Mouse (Mus musculus) lung, postnatal 0 days (tissue): ENCODE results near the gene Wdr73. TPM values are rescaled to one million over a fixed set of nuclear protein-coding genes. Genes with fewer than 3 reads are reported as not detected.

Experiments used
- ATAC-seq: fragments of 200-750 bp; cut with Nextera tagmentation; 2 replicates; pipeline ENCODE4 v1.8.0; 2017; ENCODE audit warnings: moderate library complexity
- DNase-seq: peaks from one replicate; pipeline ENCODE4 v3.0.0-alpha.2; 2016; ENCODE audit warnings: low spot score
- H3K27ac ChIP-seq: fragments of 300-500 bp; sonication (generic); 2 replicates; pipeline ENCODE4 v1.5.1; 2014; ENCODE audit warnings: antibody characterized with exemption, mild to moderate bottlenecking, low read length, mixed read lengths
- H3K27me3 ChIP-seq: fragments of 300-500 bp; sonication (generic); replicated peaks from 2 replicates; pipeline ENCODE4 v1.6.1; 2014; ENCODE audit warnings: low read length, mixed read lengths; ENCODE audit not compliant: insufficient read depth
- H3K36me3 ChIP-seq: fragments of 300-500 bp; sonication (generic); 2 replicates; pipeline ENCODE4 v1.6.1; 2014; ENCODE audit warnings: low read length, mixed read lengths; ENCODE audit not compliant: insufficient read depth
- H3K4me1 ChIP-seq: fragments of 300-500 bp; sonication (generic); 2 replicates; pipeline ENCODE4 v1.6.1; 2014; ENCODE audit warnings: antibody characterized with exemption, low read depth, low read length, mixed read lengths; ENCODE audit not compliant: insufficient read depth
- H3K4me2 ChIP-seq: fragments of 300-500 bp; sonication (generic); replicated peaks from 2 replicates; pipeline ENCODE4 v1.6.1; 2014; ENCODE audit warnings: low read depth, mild to moderate bottlenecking, low read length, moderate library complexity, mixed read lengths
- H3K4me3 ChIP-seq: fragments of 300-500 bp; sonication (generic); 2 replicates; pipeline ENCODE4 v1.5.1; 2014; ENCODE audit warnings: low read depth, low read length
- H3K9ac ChIP-seq: fragments of 300-500 bp; sonication (generic); replicated peaks from 2 replicates; pipeline ENCODE4 v1.6.1; 2014; ENCODE audit warnings: low read depth, mild to moderate bottlenecking
- H3K9me3 ChIP-seq: fragments of 300-500 bp; sonication (generic); 2 replicates; pipeline ENCODE4 v1.6.1; 2016; ENCODE audit warnings: low read length, mixed read lengths
- CTCF ChIP-seq: IDR thresholded peaks from 2 replicates; pipeline ENCODE4 v1.5.1; 2016; ENCODE audit warnings: antibody characterized with exemption, mild to moderate bottlenecking
- EP300 ChIP-seq: IDR thresholded peaks from 2 replicates; pipeline ENCODE4 v1.6.1; 2016; ENCODE audit warnings: antibody characterized with exemption, mild to moderate bottlenecking, control low read depth
- WGBS: fragments of 180-500 bp; shearing (Covaris S2); extraction: QIAGEN DNeasy Blood & Tissue Kit; methylation state at CpG from one replicate; pipeline ENCODE4 v1.1.7; 2014; 5-methylcytosine and 5-hydroxymethylcytosine counted together
- polyA plus RNA-seq: library from polyadenylated mRNA; unstranded; fragments of >200 nt; fragmentation: Nextera tagmentation; extraction: Ambion mirVana; gene quantifications from 2 replicates; pipeline ENCODE4 v1.2.1, GENCODE M21; 2015

Gene Wdr73
- polyA plus RNA-seq, 1 experiment from 2014 or later: 17.5 TPM

DNA sequence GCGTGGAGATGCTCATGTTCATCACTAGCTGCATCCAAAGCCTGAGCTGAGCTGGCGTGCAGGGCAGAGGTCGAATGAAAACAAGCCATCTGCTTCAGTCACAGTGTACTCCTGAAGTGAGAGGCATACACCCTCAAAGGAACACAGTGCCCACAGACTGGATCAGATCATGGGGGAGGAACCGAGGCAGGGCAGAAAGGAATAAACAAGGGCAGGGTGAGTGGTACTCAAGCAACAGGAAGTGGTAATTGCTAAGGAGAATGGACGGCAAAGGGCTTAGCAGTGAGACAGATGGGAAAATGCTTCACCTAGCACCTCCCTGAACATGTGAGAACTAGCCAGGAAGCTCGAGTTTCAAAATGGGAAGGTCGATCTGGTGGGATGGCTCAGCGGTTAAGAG lies 11.4 kb upstream of the Wdr73 start:
- ATAC-seq: no peak
- H3K36me3 ChIP-seq: peaks cover 15% of the 10 kb centered on the region
- WGBS: 65% methylated on average over 8 of the region's 8 CpGs
- no peak overlapping the region for H3K4me2 ChIP-seq
- H3K9ac ChIP-seq: no peak overlapping the region
- H3K4me1 ChIP-seq: no peaks in the 10 kb centered on the region
- H3K27me3 ChIP-seq: no peaks in the 10 kb centered on the region
- no peak for DNase-seq
- H3K4me3 ChIP-seq: no peak overlapping the region
- TF ChIP-seq EP300 (no peak), CTCF (no peak)
- H3K27ac ChIP-seq: no peak overlapping the region
- H3K9me3 ChIP-seq: no peaks in the 10 kb centered on the region

DNA sequence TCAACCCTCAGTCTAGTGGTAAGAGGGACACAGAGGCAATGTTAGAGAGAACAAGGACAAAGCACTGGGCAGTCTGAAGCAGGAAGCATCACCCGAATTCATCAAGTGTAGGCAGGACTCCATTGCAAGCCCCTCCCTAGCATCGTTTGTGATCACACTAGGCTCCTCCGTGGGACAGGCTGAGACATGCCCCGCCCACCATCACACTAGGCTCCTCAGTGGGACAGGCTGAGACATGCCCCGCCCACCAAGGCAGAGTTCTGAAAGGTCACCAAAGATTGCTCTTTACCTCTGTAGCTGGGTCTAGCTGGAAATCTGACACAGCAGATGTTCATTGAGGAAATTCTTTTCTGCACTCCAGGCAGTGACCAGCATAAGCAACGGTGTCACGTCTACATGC lies 10.0 kb upstream of the Wdr73 start:
- TF ChIP-seq EP300: no peak
- TF ChIP-seq CTCF: no peak
- Histone ChIP-seq H3K4me2 (no peak overlapping the region), H3K27me3 (no peaks in the 10 kb centered on the region), H3K36me3 (peaks cover 11% of the 10 kb centered on the region), H3K4me1 (no peaks in the 10 kb centered on the region), H3K4me3 (no peak overlapping the region), H3K27ac (no peak overlapping the region), H3K9me3 (no peaks in the 10 kb centered on the region), H3K9ac (no peak overlapping the region)
- DNase-seq: no peak
- WGBS: 77% methylated on average over 7 of the region's 7 CpGs
- ATAC-seq: 0 out of 2 replicates have a peak, but pooled peaks have one; percentile 8

DNA sequence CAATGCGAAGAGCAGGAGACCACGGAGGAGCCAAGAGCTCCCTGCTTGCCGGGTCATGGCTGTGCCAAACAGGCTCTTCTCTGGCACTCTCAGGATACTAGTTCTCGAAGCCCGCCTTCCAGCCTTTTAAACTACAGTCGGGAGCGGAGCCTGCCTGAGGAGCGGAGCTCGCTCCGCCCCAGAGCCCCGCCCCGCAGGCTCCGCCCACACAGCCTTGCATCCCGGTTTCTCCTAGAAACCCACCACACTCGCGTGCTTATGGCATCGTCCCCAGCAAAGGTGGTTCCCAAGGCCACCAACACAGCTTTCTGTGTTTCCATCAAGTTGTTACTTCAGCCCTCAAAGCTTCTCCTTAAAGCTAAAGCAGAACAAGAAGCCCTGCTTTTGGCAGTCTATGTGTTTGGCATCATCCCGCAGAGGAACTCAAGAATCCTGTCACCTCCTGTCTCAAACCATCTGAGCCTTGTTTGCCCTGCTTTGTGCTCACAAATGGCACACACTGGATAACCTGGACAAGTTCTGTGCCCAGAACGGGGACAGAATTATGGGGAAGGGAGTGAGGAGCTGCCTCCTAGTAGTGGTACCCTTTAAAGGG lies 3.9 kb upstream of the Wdr73 start, which contains the start of gene Nmb:
Nmb (minus strand) TSS at position 156 of the 595 bp plus-strand sequence.
- Histone ChIP-seq H3K36me3 (no peaks in the 10 kb centered on the region; the same call in 1 of the 2 replicates), H3K4me2 (peak within 1 kb of the TSS; percentile 83), H3K27me3 (no peaks in the 10 kb centered on the region), H3K9ac (peak within 1 kb of the TSS; percentile 56; the same call in 1 of the 2 replicates), H3K4me1 (peaks cover 6% of the 10 kb centered on the region), H3K9me3 (no peaks in the 10 kb centered on the region), H3K4me3 (peak within 1 kb of the TSS; percentile 42), H3K27ac (peak within 1 kb of the TSS; percentile 2; the same call in 1 of the 2 replicates)
- DNase-seq (peak; percentile 83), ATAC-seq (peak; percentile 58)
- 2% methylated on average over 19 of the region's 19 CpGs for WGBS
- no peak for TF ChIP-seq CTCF
- no peak for TF ChIP-seq EP300

DNA sequence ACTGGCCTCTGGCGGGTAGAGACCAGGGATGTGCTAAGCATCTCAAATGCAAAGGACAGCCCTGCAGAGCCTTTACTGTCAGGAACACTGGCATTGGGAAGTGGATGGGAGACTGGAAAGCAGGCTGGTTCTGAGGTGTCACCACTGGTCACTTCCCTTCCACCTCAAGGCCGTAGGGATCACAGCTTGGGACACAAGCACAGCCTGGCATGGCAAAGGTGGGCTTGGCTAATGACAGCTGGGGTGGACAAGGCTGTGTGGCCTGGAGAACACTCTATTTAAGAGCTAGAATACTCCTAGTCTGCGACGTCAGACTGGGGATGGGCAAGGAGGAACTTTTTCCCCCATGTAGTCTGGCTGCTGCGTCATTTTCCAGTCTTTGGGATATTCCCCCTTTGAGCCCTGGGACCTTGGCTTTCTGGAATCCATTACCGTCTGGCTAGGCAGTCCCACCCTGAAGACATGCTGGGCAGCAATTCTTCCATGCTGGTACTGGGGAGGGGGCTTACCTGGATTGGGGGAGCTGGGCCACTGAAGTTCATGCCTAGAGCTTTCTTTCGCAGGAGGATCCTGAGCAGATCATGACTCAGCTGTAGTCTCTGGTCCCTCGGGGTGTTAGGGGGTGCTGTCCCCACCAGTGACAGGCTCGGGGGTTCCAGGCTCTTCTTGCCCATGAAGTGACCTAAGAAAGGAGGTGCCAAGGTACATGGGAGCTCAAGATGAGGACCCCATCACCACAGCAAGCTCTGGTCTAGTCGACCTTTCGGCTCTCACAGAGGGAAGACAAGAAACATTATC lies 2.8 kb upstream of the Wdr73 start:
- 88% methylated on average over 11 of the region's 11 CpGs for WGBS
- Histone ChIP-seq H3K4me3 (no peak overlapping the region), H3K27me3 (no peaks in the 10 kb centered on the region), H3K9ac (no peak overlapping the region), H3K36me3 (no peaks in the 10 kb centered on the region; the same call in 1 of the 2 replicates), H3K4me1 (peaks cover 6% of the 10 kb centered on the region), H3K4me2 (peak overlapping the region; percentile 83; the same call in 1 of the 2 replicates), H3K27ac (no peak overlapping the region), H3K9me3 (no peaks in the 10 kb centered on the region)
- no peak for DNase-seq
- ATAC-seq: no peak
- no peak for TF ChIP-seq EP300
- no peak for TF ChIP-seq CTCF

DNA sequence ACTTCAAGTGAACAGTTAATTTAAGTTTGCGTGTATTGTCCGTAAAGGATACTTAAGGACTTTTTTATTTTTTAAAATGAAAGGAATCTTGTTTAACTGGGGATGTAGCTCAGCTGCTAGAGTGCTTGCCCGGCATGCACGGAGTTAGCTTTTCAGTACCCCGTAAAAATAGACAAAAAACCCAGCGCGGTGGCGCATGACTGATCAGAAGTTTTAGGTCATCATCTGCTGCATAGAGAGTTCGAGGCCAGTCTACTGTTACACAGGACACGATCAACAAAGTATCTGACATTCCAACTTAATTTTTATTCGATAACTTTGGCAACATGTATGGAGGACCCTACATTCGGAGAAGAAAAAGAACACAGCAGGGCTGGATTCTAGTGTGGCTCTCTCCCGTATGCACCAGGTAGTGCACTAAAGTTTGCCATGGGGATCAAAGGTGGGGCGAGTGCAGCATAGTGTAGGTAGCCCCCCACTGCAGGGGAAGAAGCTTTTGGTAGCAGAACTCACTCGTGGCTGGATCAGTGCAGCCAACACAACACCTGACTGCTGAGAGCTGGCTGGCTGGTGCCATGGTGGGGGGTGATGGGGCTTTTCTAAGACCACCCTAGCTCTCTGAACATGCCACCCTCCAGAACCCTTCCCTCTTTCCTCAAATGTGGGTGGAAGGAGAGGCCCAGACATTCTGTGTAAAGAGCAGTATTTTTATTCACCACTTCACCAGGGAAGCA lies 639 bp upstream of the Wdr73 start:
- Histone ChIP-seq H3K4me3 (peak overlapping the region; percentile 68), H3K27ac (peak overlapping the region; percentile 86), H3K27me3 (no peaks in the 10 kb centered on the region), H3K9ac (peak overlapping the region; percentile 57), H3K9me3 (no peaks in the 10 kb centered on the region), H3K36me3 (0 out of 2 replicates have a peak, but pooled peaks cover 7% of the 10 kb centered on the region), H3K4me1 (peaks cover 6% of the 10 kb centered on the region), H3K4me2 (peak overlapping the region; percentile 64)
- WGBS: 25% methylated on average over 15 of the region's 15 CpGs
- ATAC-seq (no peak), DNase-seq (no peak)
- TF ChIP-seq CTCF: no peak
- no peak for TF ChIP-seq EP300

DNA sequence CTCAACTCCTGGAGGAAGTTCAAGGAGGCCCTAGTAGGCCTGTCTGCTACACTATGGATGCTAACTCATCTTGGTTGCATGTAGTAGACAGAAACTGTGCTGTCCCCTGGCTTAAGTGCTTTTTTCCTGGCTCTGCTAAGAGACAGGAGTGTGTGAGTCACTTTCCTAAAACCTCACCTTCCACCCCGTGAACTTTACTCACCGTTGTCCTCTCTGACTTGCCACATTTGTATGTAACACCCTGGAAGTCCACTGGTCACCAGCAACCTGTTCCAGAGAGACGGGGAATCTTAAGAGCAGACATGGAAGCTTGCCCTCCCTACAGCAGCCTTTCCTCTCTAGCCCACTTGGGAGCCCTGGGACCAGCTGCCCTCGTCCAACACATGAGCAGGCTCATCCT lies 3.3 kb downstream of the Wdr73 start:
- Histone ChIP-seq H3K9me3 (no peaks in the 10 kb centered on the region), H3K9ac (no peak overlapping the region), H3K4me3 (no peak overlapping the region), H3K4me1 (peaks cover 2% of the 10 kb centered on the region), H3K27ac (no peak overlapping the region), H3K36me3 (peaks cover 18% of the 10 kb centered on the region; the same call in 1 of the 2 replicates), H3K27me3 (no peaks in the 10 kb centered on the region), H3K4me2 (no peak overlapping the region)
- 91% methylated on average over 4 of the region's 4 CpGs for WGBS
- ATAC-seq: no peak
- no peak for TF ChIP-seq EP300
- TF ChIP-seq CTCF: no peak
- no peak for DNase-seq
